11 mouse cellular contexts compared by ENCODE assay signal in the genomic region with DNA sequence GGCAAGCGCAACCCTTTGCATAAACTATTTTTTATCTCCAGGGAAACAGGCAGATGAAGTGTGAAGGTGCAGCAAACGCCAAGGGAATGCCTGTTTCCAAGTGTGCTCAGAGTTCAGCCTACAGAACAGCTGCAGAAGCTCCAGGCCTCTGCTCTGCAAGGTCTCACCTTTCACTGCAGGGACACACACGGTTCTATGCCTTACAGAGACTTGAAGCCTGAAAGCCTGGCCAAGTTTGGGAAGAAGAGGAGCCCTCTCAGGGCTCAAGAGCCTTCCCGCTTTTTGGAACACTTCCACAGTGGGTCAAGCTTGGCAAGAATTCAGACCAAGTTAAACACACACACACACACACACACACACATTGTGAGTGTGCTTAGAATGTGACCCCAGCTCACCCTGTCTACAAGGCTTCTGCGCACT. TPM values are rescaled to one million over a fixed set of nuclear protein-coding genes. Genes with fewer than 3 reads are reported as not detected.
A peak's percentile ranks its signal among the peaks of the same experiment; 100 is the strongest.
DNase-seq lines count a peak whose midpoint lies in the region; ATAC-seq lines count a peak whose summit lies in the region.
"Had no signal": no experiment of that assay in that cellular context is flagged by ENCODE, and none has a peak within 500 bp of the region (broad histone marks: within the 10 kb centered on the region; RNA-seq: fewer than 3 reads in every experiment).

No protein-coding gene starts in this region.

- 27% methylated on average over 5 of the region's 5 CpGs for WGBS in kidney, embryonic 15.5 days
- 15% methylated on average over 5 of the region's 5 CpGs for WGBS in neural tube, embryonic 12.5 days

- no peaks in the 10 kb centered on the region for H3K27me3 ChIP-seq in kidney, embryonic 15.5 days
- H3K27me3 ChIP-seq in neural tube, embryonic 12.5 days (replicated peaks) = no peaks in the 10 kb centered on the region

- H3K4me2 ChIP-seq in kidney, embryonic 15.5 days = peak overlapping the region; percentile 20; the same call in 1 of the 2 replicates
- peak overlapping the region; percentile 99 for H3K4me2 ChIP-seq in neural tube, embryonic 12.5 days (replicated peaks)

- no peak overlapping the region; the same call in 1 of the 2 replicates for H3K9ac ChIP-seq in kidney, embryonic 15.5 days
- peak overlapping the region; percentile 100 for H3K9ac ChIP-seq in neural tube, embryonic 12.5 days

- peak; percentile 73 for DNase-seq in gastrocnemius, adult 18-20 months (ENCODE audit: low spot score)
- DNase-seq in gastrocnemius, postnatal 10 days = no peak
- DNase-seq in gastrocnemius, postnatal 14 days = peak; percentile 43
- no peak for DNase-seq in yolk sac, embryonic 10.5 days (ENCODE audit: low spot score)
- no peak for DNase-seq in left cerebral cortex, postnatal 14 days (ENCODE audit: low spot score in 2 of 2)
- DNase-seq in right cerebral cortex, postnatal 4 days = no peak
- DNase-seq: cerebellum, adult 8-10 months had no signal

- H3K4me1 ChIP-seq in kidney, embryonic 15.5 days = peaks cover 94% of the 10 kb centered on the region
- peaks cover 93% of the 10 kb centered on the region for H3K4me1 ChIP-seq in neural tube, embryonic 12.5 days

- peak overlapping the region; percentile 95 for H3K27ac ChIP-seq in kidney, embryonic 15.5 days
- peak overlapping the region; percentile 100 for H3K27ac ChIP-seq in neural tube, embryonic 12.5 days

- H3K36me3 ChIP-seq in kidney, embryonic 15.5 days = 0 out of 2 replicates have a peak, but pooled peaks cover 3% of the 10 kb centered on the region
- peaks cover 13% of the 10 kb centered on the region for H3K36me3 ChIP-seq in neural tube, embryonic 12.5 days

- H3K4me3 ChIP-seq in kidney, embryonic 15.5 days (replicated peaks) = no peak overlapping the region
- peak overlapping the region; percentile 76 for H3K4me3 ChIP-seq in neural tube, embryonic 12.5 days

- ATAC-seq in kidney, embryonic 15.5 days (replicated peaks; ENCODE audit: low FRiP score) = no peak
- no peak for ATAC-seq in neural tube, embryonic 12.5 days (ENCODE audit: low FRiP score, low read depth)

- no peaks in the 10 kb centered on the region for H3K9me3 ChIP-seq in kidney, embryonic 15.5 days (replicated peaks)
- H3K9me3 ChIP-seq in neural tube, embryonic 12.5 days = no peaks in the 10 kb centered on the region

- intact Hi-C loops in gastrocnemius, postnatal 14 days (cut with DNase I; ENCODE audit: low total_unique reads) = no loop called here
- intact Hi-C loops in left cerebral cortex, postnatal 14 days (cut with DNase I) = no loop called here

RNA-seq across cellular contexts. Expression of gene Hoxa4, which starts 2.4 kb away (rescaled TPM):
- total RNA-seq in gastrocnemius, adult 18-20 months (2021) = 1 to 10 TPM; 2.7 to 2.9 TPM
- total RNA-seq in gastrocnemius, postnatal 10 days (2021) = 1 to 10 TPM; 7.5 to 8.5 TPM
- total RNA-seq in gastrocnemius, postnatal 14 days (2021) = 1 to 10 TPM; 4.1 to 4.9 TPM
- polyA plus RNA-seq in kidney, embryonic 15.5 days (2015; fragmentation: Nextera tagmentation; extraction: Ambion mirVana) = 1.5 and 1.8 TPM in 2 replicates
- polyA plus RNA-seq in neural tube, embryonic 12.5 days (2016; fragmentation: Nextera tagmentation; extraction: Ambion mirVana) = 7.1 and 9.7 TPM in 2 replicates
- total RNA-seq in left cerebral cortex, postnatal 14 days (2021) = not detected
- total RNA-seq: layer of hippocampus, postnatal 10 days had no signal

RNA-seq across cellular contexts. Expression of gene 5730596B20Rik, which starts 11.9 kb away (rescaled TPM):
- total RNA-seq in gastrocnemius, adult 18-20 months (2021) = not detected
- total RNA-seq in gastrocnemius, postnatal 10 days (2021) = under 1 TPM; 0.12 to 0.25 TPM
- under 1 TPM; 0.08 to 0.11 TPM for total RNA-seq in gastrocnemius, postnatal 14 days (2021)
- 2.1 and 2.4 TPM in 2 replicates for polyA plus RNA-seq in kidney, embryonic 15.5 days (2015; fragmentation: Nextera tagmentation; extraction: Ambion mirVana)
- 6.4 and 7.0 TPM in 2 replicates for polyA plus RNA-seq in neural tube, embryonic 12.5 days (2016; fragmentation: Nextera tagmentation; extraction: Ambion mirVana)
- not detected for total RNA-seq in left cerebral cortex, postnatal 14 days (2021)
- total RNA-seq: layer of hippocampus, postnatal 10 days had no signal
- polyA plus RNA-seq: heart, embryonic 14.5 days had no signal

RNA-seq across cellular contexts. Expression of gene Hoxa5, which starts 15.2 kb away (rescaled TPM):
- total RNA-seq in gastrocnemius, adult 18-20 months (2021) = 1 to 10 TPM; 2.0 to 2.1 TPM
- total RNA-seq in gastrocnemius, postnatal 10 days (2021) = 1 to 10 TPM; 2.6 to 3.7 TPM
- total RNA-seq in gastrocnemius, postnatal 14 days (2021) = 1 to 10 TPM; 1.9 to 2.5 TPM
- 11.0 and 11.5 TPM in 2 replicates for polyA plus RNA-seq in kidney, embryonic 15.5 days (2015; fragmentation: Nextera tagmentation; extraction: Ambion mirVana)
- polyA plus RNA-seq in neural tube, embryonic 12.5 days (2016; fragmentation: Nextera tagmentation; extraction: Ambion mirVana) = 72.6 and 76.1 TPM in 2 replicates
- total RNA-seq in left cerebral cortex, postnatal 14 days (2021) = not detected
- total RNA-seq: layer of hippocampus, postnatal 10 days had no signal

RNA-seq across cellular contexts. Expression of gene Hoxa6, which starts 19.3 kb away (rescaled TPM):
- total RNA-seq in gastrocnemius, adult 18-20 months (2021) = 1 to 10 TPM; 2.0 to 2.1 TPM
- total RNA-seq in gastrocnemius, postnatal 10 days (2021) = 1 to 10 TPM; 1.6 to 2.2 TPM
- total RNA-seq in gastrocnemius, postnatal 14 days (2021) = 1 to 10 TPM in 1 of 2 experiments, under 1 TPM in 1; 0.74 to 1.3 TPM
- polyA plus RNA-seq in kidney, embryonic 15.5 days (2015; fragmentation: Nextera tagmentation; extraction: Ambion mirVana) = 4.2 and 4.3 TPM in 2 replicates
- 34.7 and 34.9 TPM in 2 replicates for polyA plus RNA-seq in neural tube, embryonic 12.5 days (2016; fragmentation: Nextera tagmentation; extraction: Ambion mirVana)
- total RNA-seq in left cerebral cortex, postnatal 14 days (2021) = not detected
- total RNA-seq: layer of hippocampus, postnatal 10 days had no signal
- polyA plus RNA-seq: heart, embryonic 14.5 days had no signal

RNA-seq across cellular contexts. Expression of gene Hoxa3, which starts 24.0 kb away (rescaled TPM):
- total RNA-seq in gastrocnemius, adult 18-20 months (2021) = 1 to 10 TPM; 1.6 to 3.0 TPM
- 1 to 10 TPM; 2.0 to 5.0 TPM for total RNA-seq in gastrocnemius, postnatal 10 days (2021)
- 1 to 10 TPM; 2.4 to 3.1 TPM for total RNA-seq in gastrocnemius, postnatal 14 days (2021)
- 9.5 and 11.8 TPM in 2 replicates for polyA plus RNA-seq in kidney, embryonic 15.5 days (2015; fragmentation: Nextera tagmentation; extraction: Ambion mirVana)
- polyA plus RNA-seq in neural tube, embryonic 12.5 days (2016; fragmentation: Nextera tagmentation; extraction: Ambion mirVana) = 21.1 and 25.1 TPM in 2 replicates
- total RNA-seq in left cerebral cortex, postnatal 14 days (2021) = not detected
- total RNA-seq: layer of hippocampus, postnatal 10 days had no signal

Comparison
In these comparisons a context has a peak if more than half of its experiments do, and no peak if none do; other contexts are left out.
1. DNase-seq: peak in gastrocnemius, adult 18-20 months (single experiment) and gastrocnemius, postnatal 14 days (single experiment); none in gastrocnemius, postnatal 10 days (single experiment), yolk sac, embryonic 10.5 days (single experiment), left cerebral cortex, postnatal 14 days (0 of 2) and right cerebral cortex, postnatal 4 days (single experiment).